Mouse (Mus musculus) v-Abl transformed pro-B cells (cell line): ENCODE measurements around the gene Eps8.

Source experiments
- in situ Hi-C, 2 experiments: fragments of 400-800 bp; cut with MboI; formaldehyde crosslinking; loops; one replicate each; pipeline ENCODE4 v1.15.1; 2025; ENCODE audit not compliant: unreplicated experiment in 2 of 2

Eps8 gene

GRCm38 (mm10) chr6:137667665-137668064 lies 13.0 kb upstream of the Eps8 start:
- in situ Hi-C loops = no loop called here

- in situ Hi-C loops = no loop called here
Measured at GRCm38 (mm10) chr6:137664936-137665335, 10.3 kb upstream of the Eps8 start.

- in situ Hi-C loops = no loop called here
Measured at GRCm38 (mm10) chr6:137661583-137662365, 7.1 kb upstream of the Eps8 start.

GRCm38 (mm10) chr6:137658426-137659088 lies 3.9 kb upstream of the Eps8 start:
- in situ Hi-C loops = no loop called here

- in situ Hi-C loops = no loop called here
Measured at GRCm38 (mm10) chr6:137657203-137657602, 2.5 kb upstream of the Eps8 start.

GRCm38 (mm10) chr6:137649528-137649927 lies 5.1 kb downstream of the Eps8 start:
- in situ Hi-C loops = loop anchor here in 1 of 2 experiments (10.0 kb wide), 1 partner anchor 85 kb away; the partner anchor contains the start of gene Strap

- in situ Hi-C loops = loop anchor here in 1 of 2 experiments (10.0 kb wide), 1 partner anchor 86 kb away; the partner anchor contains the start of gene Strap
Measured at GRCm38 (mm10) chr6:137649068-137649480, 5.6 kb downstream of the Eps8 start.

GRCm38 (mm10) chr6:137648110-137649067 lies 6.3 kb downstream of the Eps8 start:
- in situ Hi-C loops = loop anchor here in 1 of 2 experiments (10.0 kb wide), 1 partner anchor 86 kb away; the partner anchor contains the start of gene Strap

- in situ Hi-C loops = loop anchor here in 1 of 2 experiments (10.0 kb wide), 1 partner anchor 87 kb away; the partner anchor contains the start of gene Strap
Measured at GRCm38 (mm10) chr6:137647646-137648045, 7.0 kb downstream of the Eps8 start.

- in situ Hi-C loops = loop anchor here in 1 of 2 experiments (10.0 kb wide), 1 partner anchor 88 kb away; the partner anchor contains the start of gene Strap
Measured at GRCm38 (mm10) chr6:137646726-137647125, 8.0 kb downstream of the Eps8 start.

- in situ Hi-C loops = loop anchor here in 1 of 2 experiments (10.0 kb wide), 1 partner anchor 90 kb away; the partner anchor contains the start of gene Strap
Measured at GRCm38 (mm10) chr6:137644893-137645292, 9.8 kb downstream of the Eps8 start.

GRCm38 (mm10) chr6:137643814-137644213 lies 10.9 kb downstream of the Eps8 start:
- in situ Hi-C loops = loop anchor here in 1 of 2 experiments (10.0 kb wide), 1 partner anchor 91 kb away; the partner anchor contains the start of gene Strap

GRCm38 (mm10) chr6:137641642-137642041 lies 13.0 kb downstream of the Eps8 start:
- in situ Hi-C loops = loop anchor here in 1 of 2 experiments (10.0 kb wide), 1 partner anchor 93 kb away; the partner anchor contains the start of gene Strap

- in situ Hi-C loops = no loop called here
Measured at GRCm38 (mm10) chr6:137638834-137639567, 15.7 kb downstream of the Eps8 start.

- in situ Hi-C loops = no loop called here
Measured at GRCm38 (mm10) chr6:137637443-137637842, 17.2 kb downstream of the Eps8 start.

GRCm38 (mm10) chr6:137636131-137636530 lies 18.5 kb downstream of the Eps8 start:
- in situ Hi-C loops = no loop called here

- in situ Hi-C loops = no loop called here
Measured at GRCm38 (mm10) chr6:137633626-137634025, 21.1 kb downstream of the Eps8 start.

- in situ Hi-C loops = no loop called here
Measured at GRCm38 (mm10) chr6:137633121-137633520, 21.6 kb downstream of the Eps8 start.

GRCm38 (mm10) chr6:137630387-137630786 lies 24.3 kb downstream of the Eps8 start:
- in situ Hi-C loops = no loop called here
